Mouse (Mus musculus): ENCODE measurements around the gene Vgll4. TPM values are rescaled to one million over a fixed set of nuclear protein-coding genes. Genes with fewer than 3 reads are reported as not detected.

The Vgll4 gene
- polyA plus RNA-seq, 2 experiments: 70.1 to 103 TPM

GRCm38 (mm10) chr6:114862046-114862445, 107.7 kb downstream of the Vgll4 start:
- 83% methylated on average over 9 of the region's 9 CpGs for WGBS
- peaks cover 62% of the 10 kb centered on the region for H3K36me3 ChIP-seq (ENCODE audit: control insufficient read depth, insufficient read depth, low read length)

GRCm38 (mm10) chr6:114861591-114861990, 108.2 kb downstream of the Vgll4 start:
- Histone ChIP-seq H3K4me1 (ENCODE audit: control insufficient read depth, insufficient read depth, low read length) (peaks cover 3% of the 10 kb centered on the region), H3K4me2 (replicated peaks; ENCODE audit: low read depth, low read length, severe bottlenecking) (no peak overlapping the region), H3K36me3 (ENCODE audit: control insufficient read depth, insufficient read depth, low read length) (peaks cover 61% of the 10 kb centered on the region), H3K27ac (replicated peaks; ENCODE audit: low read depth, low read length) (no peak overlapping the region), H3K27me3 (ENCODE audit: control insufficient read depth, insufficient read depth, low read length) (no peaks in the 10 kb centered on the region), H3K9me3 (ENCODE audit: control insufficient read depth, low read length) (no peaks in the 10 kb centered on the region), H3K9ac (ENCODE audit: low read depth, low read length, severe bottlenecking) (no peak overlapping the region), H3K4me3 (replicated peaks; ENCODE audit: low read length) (no peak overlapping the region)
- no peak for ATAC-seq (ENCODE audit: low FRiP score, low read depth)
- WGBS: 83% methylated on average over 9 of the region's 9 CpGs
- no peak for TF ChIP-seq POLR2A (IDR thresholded peaks at IDR 0.05; ENCODE audit: borderline replicate concordance, extremely low read depth, insufficient read depth, insufficient read length)
- no peak for DNase-seq (ENCODE audit: low spot score)

More at GRCm38 (mm10) chr6:114862046-114862445, 107.7 kb downstream of the Vgll4 start:
- H3K4me3 ChIP-seq (replicated peaks; ENCODE audit: low read length): no peak overlapping the region
- H3K27me3 ChIP-seq (ENCODE audit: control insufficient read depth, insufficient read depth, low read length): no peaks in the 10 kb centered on the region
- H3K9ac ChIP-seq (ENCODE audit: low read depth, low read length, severe bottlenecking): no peak overlapping the region
- DNase-seq (ENCODE audit: low spot score): no peak
- no peak for ATAC-seq (ENCODE audit: low FRiP score, low read depth)
- H3K4me1 ChIP-seq (ENCODE audit: control insufficient read depth, insufficient read depth, low read length): peaks cover 6% of the 10 kb centered on the region
- H3K27ac ChIP-seq (replicated peaks; ENCODE audit: low read depth, low read length): no peak overlapping the region
- no peak for TF ChIP-seq POLR2A (IDR thresholded peaks at IDR 0.05; ENCODE audit: borderline replicate concordance, extremely low read depth, insufficient read depth, insufficient read length)
- no peaks in the 10 kb centered on the region for H3K9me3 ChIP-seq (ENCODE audit: control insufficient read depth, low read length)
- no peak overlapping the region for H3K4me2 ChIP-seq (replicated peaks; ENCODE audit: low read depth, low read length, severe bottlenecking)

GRCm38 (mm10) chr6:114860677-114861568, 108.9 kb downstream of the Vgll4 start:
- Histone ChIP-seq H3K27ac (replicated peaks; ENCODE audit: low read depth, low read length) (no peak overlapping the region; the same call in 1 of the 2 replicates), H3K4me1 (ENCODE audit: control insufficient read depth, insufficient read depth, low read length) (no peaks in the 10 kb centered on the region; the same call in 1 of the 2 replicates), H3K36me3 (ENCODE audit: control insufficient read depth, insufficient read depth, low read length) (peaks cover 61% of the 10 kb centered on the region), H3K9me3 (ENCODE audit: control insufficient read depth, low read length) (no peaks in the 10 kb centered on the region), H3K4me3 (replicated peaks; ENCODE audit: low read length) (no peak overlapping the region), H3K9ac (ENCODE audit: low read depth, low read length, severe bottlenecking) (no peak overlapping the region), H3K27me3 (ENCODE audit: control insufficient read depth, insufficient read depth, low read length) (no peaks in the 10 kb centered on the region), H3K4me2 (replicated peaks; ENCODE audit: low read depth, low read length, severe bottlenecking) (no peak overlapping the region)
- TF ChIP-seq POLR2A (IDR thresholded peaks at IDR 0.05; ENCODE audit: borderline replicate concordance, extremely low read depth, insufficient read depth, insufficient read length): no peak
- WGBS: 86% methylated on average over 14 of the region's 14 CpGs
- DNase-seq (ENCODE audit: low spot score) (no peak), ATAC-seq (ENCODE audit: low FRiP score, low read depth) (no peak)

- Histone ChIP-seq H3K4me3 (replicated peaks; ENCODE audit: low read length) (no peak overlapping the region), H3K4me2 (replicated peaks; ENCODE audit: low read depth, low read length, severe bottlenecking) (no peak overlapping the region), H3K9me3 (ENCODE audit: control insufficient read depth, low read length) (no peaks in the 10 kb centered on the region), H3K27ac (replicated peaks; ENCODE audit: low read depth, low read length) (no peak overlapping the region), H3K36me3 (ENCODE audit: control insufficient read depth, insufficient read depth, low read length) (peaks cover 51% of the 10 kb centered on the region), H3K4me1 (ENCODE audit: control insufficient read depth, insufficient read depth, low read length) (0 out of 2 replicates have a peak, but pooled peaks cover 2% of the 10 kb centered on the region), H3K9ac (ENCODE audit: low read depth, low read length, severe bottlenecking) (no peak overlapping the region), H3K27me3 (ENCODE audit: control insufficient read depth, insufficient read depth, low read length) (no peaks in the 10 kb centered on the region)
- 81% methylated on average over 4 of the region's 4 CpGs for WGBS
- DNase-seq (ENCODE audit: low spot score): no peak
- no peak for TF ChIP-seq POLR2A (IDR thresholded peaks at IDR 0.05; ENCODE audit: borderline replicate concordance, extremely low read depth, insufficient read depth, insufficient read length)
- no peak for ATAC-seq (ENCODE audit: low FRiP score, low read depth)
These were observed 111.1 kb downstream of the Vgll4 start for GRCm38 (mm10) chr6:114858722-114859053.

GRCm38 (mm10) chr6:114857996-114858721, 111.6 kb downstream of the Vgll4 start:
- ATAC-seq (ENCODE audit: low FRiP score, low read depth) (no peak), DNase-seq (ENCODE audit: low spot score) (no peak)
- 79% methylated on average over 3 of the region's 3 CpGs for WGBS
- Histone ChIP-seq H3K4me3 (replicated peaks; ENCODE audit: low read length) (no peak overlapping the region), H3K4me1 (ENCODE audit: control insufficient read depth, insufficient read depth, low read length) (peaks cover 2% of the 10 kb centered on the region; the same call in 1 of the 2 replicates), H3K27ac (replicated peaks; ENCODE audit: low read depth, low read length) (no peak overlapping the region), H3K27me3 (ENCODE audit: control insufficient read depth, insufficient read depth, low read length) (no peaks in the 10 kb centered on the region), H3K4me2 (replicated peaks; ENCODE audit: low read depth, low read length, severe bottlenecking) (no peak overlapping the region), H3K36me3 (ENCODE audit: control insufficient read depth, insufficient read depth, low read length) (peaks cover 45% of the 10 kb centered on the region), H3K9me3 (ENCODE audit: control insufficient read depth, low read length) (no peaks in the 10 kb centered on the region), H3K9ac (ENCODE audit: low read depth, low read length, severe bottlenecking) (no peak overlapping the region)
- no peak for TF ChIP-seq POLR2A (IDR thresholded peaks at IDR 0.05; ENCODE audit: borderline replicate concordance, extremely low read depth, insufficient read depth, insufficient read length)

Measured in limb, embryonic 14.5 days (tissue).